Mouse (Mus musculus) CD4-positive, CD25-positive, alpha-beta regulatory T cell, adult 4 months (primary cell): ENCODE results near the gene Hivep1. TPM values are rescaled to one million over a fixed set of nuclear protein-coding genes. Genes with fewer than 3 reads are reported as not detected.

ENCODE experiments used
- ATAC-seq: one replicate; pipeline ENCODE4 v1.8.0; 2017
- polyA plus RNA-seq, 2 experiments: library from polyadenylated mRNA; unstranded; fragments of 100-300 nt; shearing (Covaris generic); gene quantifications; one replicate each; pipeline ENCODE4 v1.2.1; 2017

Hivep1 gene
- polyA plus RNA-seq: 10 to 100 TPM; 13.5 to 14.0 TPM

GRCm38 (mm10) chr13:42051961-42052695 lies at the start of gene Hivep1:
Gene Hivep1, plus strand, starts transcription at chr13:42052021.
- ATAC-seq: peak; percentile 3

GRCm38 (mm10) chr13:42015484-42016045 lies 36.3 kb upstream of the Hivep1 start:
- ATAC-seq: no peak

- ATAC-seq: no peak
Observed at GRCm38 (mm10) chr13:42016218-42016617, 35.6 kb upstream of the Hivep1 start.

- ATAC-seq: no peak
Observed at GRCm38 (mm10) chr13:42018356-42018755, 33.5 kb upstream of the Hivep1 start.

GRCm38 (mm10) chr13:42041203-42041602 lies 10.6 kb upstream of the Hivep1 start:
- no peak for ATAC-seq

- ATAC-seq: no peak
Observed at GRCm38 (mm10) chr13:42043431-42043830, 8.4 kb upstream of the Hivep1 start.

- ATAC-seq: peak; percentile 45
Observed at GRCm38 (mm10) chr13:42048991-42049773, 2.6 kb upstream of the Hivep1 start.

GRCm38 (mm10) chr13:42049774-42050125 lies 2.1 kb upstream of the Hivep1 start:
- no peak for ATAC-seq

GRCm38 (mm10) chr13:42050160-42050559 lies 1.7 kb upstream of the Hivep1 start:
- ATAC-seq: no peak

- ATAC-seq: no peak
Observed at GRCm38 (mm10) chr13:42050880-42051201, 980 bp upstream of the Hivep1 start.

DNA sequence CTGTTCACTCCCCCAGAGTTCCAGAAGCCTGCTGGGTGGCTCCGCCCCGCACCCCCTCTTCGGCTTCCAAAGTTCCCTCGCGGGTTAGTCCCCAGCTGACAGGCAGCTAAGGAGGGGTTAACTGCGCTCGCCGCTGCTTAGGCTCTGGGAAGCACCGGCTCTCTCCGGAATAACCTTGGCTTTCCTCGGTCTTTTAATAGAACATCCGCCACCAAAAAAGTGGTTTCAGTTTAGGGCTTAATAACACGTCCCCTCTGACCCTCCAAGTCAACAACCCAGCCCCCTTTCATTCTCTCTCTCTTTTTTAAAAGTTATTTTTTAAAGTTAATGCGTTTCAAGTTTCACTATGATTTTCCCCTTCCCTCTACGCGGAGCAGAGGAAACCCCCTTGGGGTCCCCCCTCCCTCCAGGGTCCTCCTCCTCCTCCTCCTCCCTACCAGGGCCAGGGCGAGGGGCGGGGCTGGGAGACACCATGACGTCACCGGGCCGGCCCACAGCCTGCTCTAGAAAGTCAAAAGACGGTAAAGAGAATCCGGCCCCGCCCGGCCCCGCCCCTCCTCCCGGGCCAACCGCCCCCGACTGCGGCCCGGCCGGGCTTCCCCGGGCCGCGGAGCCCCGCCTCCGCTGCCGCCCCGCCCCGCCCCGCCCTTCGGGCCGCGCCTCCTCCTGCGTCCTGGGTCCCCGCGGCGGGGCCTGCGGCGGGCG lies 467 bp upstream of the Hivep1 start:
- peak; percentile 70 for ATAC-seq

GRCm38 (mm10) chr13:42052696-42053541 lies 1.1 kb downstream of the Hivep1 start:
- ATAC-seq: peak; percentile 67

GRCm38 (mm10) chr13:42053656-42054055 lies 1.8 kb downstream of the Hivep1 start:
- no peak for ATAC-seq

GRCm38 (mm10) chr13:42054138-42054537 lies 2.3 kb downstream of the Hivep1 start:
- no peak for ATAC-seq

DNA sequence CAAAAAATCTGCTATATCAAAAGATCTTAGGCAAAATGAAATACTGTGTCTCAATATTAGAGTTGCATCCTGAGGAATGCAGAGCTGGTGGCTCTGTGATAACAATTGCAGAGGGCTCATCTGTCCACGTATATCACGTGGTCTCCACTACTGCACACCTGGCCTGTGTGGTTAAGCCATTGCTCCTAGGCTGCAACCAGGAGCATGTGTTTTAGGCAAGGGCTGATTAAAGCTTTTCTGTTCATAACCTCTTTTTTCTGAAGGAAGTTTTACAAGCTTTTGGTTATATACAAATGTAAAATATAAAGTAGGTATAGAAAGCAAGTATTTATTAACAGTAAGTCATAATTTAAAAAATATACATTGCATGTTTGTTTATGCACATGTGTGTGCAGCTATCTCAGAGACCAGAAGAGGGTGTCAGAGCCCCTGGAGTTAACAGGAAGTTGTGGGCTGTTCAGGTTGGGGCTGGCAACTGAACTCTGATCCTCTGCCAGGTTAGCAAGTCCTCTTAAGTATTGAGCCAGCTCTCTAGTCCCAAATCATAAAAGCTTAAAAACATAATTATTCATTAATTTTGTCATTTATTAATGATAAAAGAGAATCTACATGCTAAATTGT lies 5.0 kb downstream of the Hivep1 start:
- ATAC-seq: no peak

- ATAC-seq: peak; percentile 95
Observed at GRCm38 (mm10) chr13:42060846-42061630, 9.2 kb downstream of the Hivep1 start.

- no peak for ATAC-seq
Observed at GRCm38 (mm10) chr13:42064257-42064656, 12.4 kb downstream of the Hivep1 start.

- no peak for ATAC-seq
Observed at GRCm38 (mm10) chr13:42070236-42070635, 18.4 kb downstream of the Hivep1 start.

GRCm38 (mm10) chr13:42071011-42071410 lies 19.2 kb downstream of the Hivep1 start:
- no peak for ATAC-seq

- ATAC-seq: no peak
Observed at GRCm38 (mm10) chr13:42073285-42073684, 21.5 kb downstream of the Hivep1 start.

DNA sequence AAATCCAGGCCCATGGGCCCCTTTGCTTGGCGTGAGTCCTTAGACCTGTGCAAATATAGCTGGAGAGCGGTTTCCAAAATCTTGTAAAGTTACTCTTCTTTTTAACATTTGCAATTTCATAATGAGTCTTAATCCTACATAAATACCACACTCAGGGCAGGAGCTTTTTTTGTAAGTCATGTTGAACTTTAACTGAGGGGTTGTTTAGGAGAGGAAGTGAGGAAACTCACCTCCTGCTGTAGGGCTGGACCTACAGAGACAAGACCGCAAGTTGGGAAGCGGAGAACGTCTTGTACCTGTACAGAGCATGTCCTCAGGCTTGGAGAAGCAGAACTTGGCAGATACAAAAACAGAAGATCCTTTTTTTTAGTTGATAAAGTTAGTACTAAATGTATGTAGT lies 23.7 kb downstream of the Hivep1 start:
- ATAC-seq: no peak
